Mouse (Mus musculus): ENCODE measurements around the gene Gm3047. TPM values are rescaled to one million over a fixed set of nuclear protein-coding genes. Genes with fewer than 3 reads are reported as not detected.
"Not testable (repeated sequence)": the region's sequence is repeated elsewhere in the genome, so short reads cannot be mapped to it uniquely, and the experiment has no call there.

Gm3047 gene
- polyA plus RNA-seq (2015; fragmentation: Nextera tagmentation; extraction: Ambion mirVana), result not detected in 2 replicates

GRCm38 (mm10) chr14:4555105-4555504, at the start of gene Gm3047:
Gm3047 (plus strand) TSS chr14:4555405.
- not testable (repeated sequence) for H3K27me3 ChIP-seq; H3K27ac ChIP-seq; H3K4me1 ChIP-seq (replicated peaks); H3K9ac ChIP-seq (replicated peaks); ATAC-seq; H3K4me3 ChIP-seq (replicated peaks); H3K4me2 ChIP-seq (replicated peaks); H3K9me3 ChIP-seq; H3K36me3 ChIP-seq
- no CpG with 5 or more reads among the region's 2 CpGs for WGBS

Other genes with a start within 250 kb of the Gm3047 start
- not detected in 2 replicates for gene Gm3149, start 238.1 kb upstream of the Gm3047 start, polyA plus RNA-seq (2015; fragmentation: Nextera tagmentation; extraction: Ambion mirVana)
- 2.8 and 3.4 TPM in 2 replicates for gene 2610042L04Rik, start 220.6 kb upstream of the Gm3047 start, polyA plus RNA-seq (2015; fragmentation: Nextera tagmentation; extraction: Ambion mirVana)
- gene Gm3159, start 157.9 kb upstream of the Gm3047 start, polyA plus RNA-seq (2015; fragmentation: Nextera tagmentation; extraction: Ambion mirVana), result not detected in 2 replicates
- gene Gm3164, start 140.0 kb upstream of the Gm3047 start, polyA plus RNA-seq (2015; fragmentation: Nextera tagmentation; extraction: Ambion mirVana), result 2.9 and 3.0 TPM in 2 replicates
- 0.66 TPM in 1 of 2 replicates, not detected in the other for gene Gm3173, start 124.4 kb upstream of the Gm3047 start, polyA plus RNA-seq (2015; fragmentation: Nextera tagmentation; extraction: Ambion mirVana)
- not detected in 2 replicates for gene Gm3182, start 73.7 kb upstream of the Gm3047 start, polyA plus RNA-seq (2015; fragmentation: Nextera tagmentation; extraction: Ambion mirVana)
- not detected in 2 replicates for gene Gm8159, start 76.9 kb downstream of the Gm3047 start, polyA plus RNA-seq (2015; fragmentation: Nextera tagmentation; extraction: Ambion mirVana)
- gene Gm3239, start 108.8 kb downstream of the Gm3047 start, polyA plus RNA-seq (2015; fragmentation: Nextera tagmentation; extraction: Ambion mirVana), result 0.27 and 0.46 TPM in 2 replicates
- not detected in 2 replicates for gene Gm7876, start 153.8 kb downstream of the Gm3047 start, polyA plus RNA-seq (2015; fragmentation: Nextera tagmentation; extraction: Ambion mirVana)
- 1.7 and 2.5 TPM in 2 replicates for gene Gm3252, start 171.4 kb downstream of the Gm3047 start, polyA plus RNA-seq (2015; fragmentation: Nextera tagmentation; extraction: Ambion mirVana)
- not detected in 2 replicates for gene Gm9602, start 220.9 kb downstream of the Gm3047 start, polyA plus RNA-seq (2015; fragmentation: Nextera tagmentation; extraction: Ambion mirVana)